Mouse (Mus musculus): ENCODE data around the gene Fryl. TPM values are rescaled to one million over a fixed set of nuclear protein-coding genes. Genes with fewer than 3 reads are reported as not detected.

The Fryl gene
- polyA plus RNA-seq, 1 experiment = 30.4 TPM

GRCm38 (mm10) chr5:73232267-73232666 is 24.2 kb downstream of the Fryl start:
- no peak for TF ChIP-seq GATA1 (IDR thresholded peaks at IDR 0.05; ENCODE audit: low read length)
- TF ChIP-seq TAL1 (IDR thresholded peaks at IDR 0.05; ENCODE audit: low read length) = no peak
- Histone ChIP-seq H3K4me1 (ENCODE audit: control insufficient read depth) (peaks cover 60% of the 10 kb centered on the region), H3K36me3 (ENCODE audit: control insufficient read depth) (peaks cover 9% of the 10 kb centered on the region), H3K4me3 (replicated peaks) (no peak overlapping the region), H3K27me3 (ENCODE audit: control insufficient read depth) (no peaks in the 10 kb centered on the region), H3K9me3 (ENCODE audit: control insufficient read depth, low read length) (no peaks in the 10 kb centered on the region)

GRCm38 (mm10) chr5:73231835-73232234 is 24.6 kb downstream of the Fryl start:
- Histone ChIP-seq H3K36me3 (ENCODE audit: control insufficient read depth) (peaks cover 11% of the 10 kb centered on the region), H3K27me3 (ENCODE audit: control insufficient read depth) (no peaks in the 10 kb centered on the region), H3K4me1 (ENCODE audit: control insufficient read depth) (peaks cover 56% of the 10 kb centered on the region), H3K9me3 (ENCODE audit: control insufficient read depth, low read length) (no peaks in the 10 kb centered on the region), H3K4me3 (replicated peaks) (no peak overlapping the region)
- TF ChIP-seq GATA1 (IDR thresholded peaks at IDR 0.05; ENCODE audit: low read length) = no peak
- TF ChIP-seq TAL1 (IDR thresholded peaks at IDR 0.05; ENCODE audit: low read length) = no peak

GRCm38 (mm10) chr5:73230171-73230570 is 26.2 kb downstream of the Fryl start:
- TF ChIP-seq TAL1 (IDR thresholded peaks at IDR 0.05; ENCODE audit: low read length) (no peak), GATA1 (IDR thresholded peaks at IDR 0.05; ENCODE audit: low read length) (no peak)
- peaks cover 54% of the 10 kb centered on the region for H3K4me1 ChIP-seq (ENCODE audit: control insufficient read depth)
- no peaks in the 10 kb centered on the region for H3K27me3 ChIP-seq (ENCODE audit: control insufficient read depth)
- H3K4me3 ChIP-seq (replicated peaks) = no peak overlapping the region
- no peaks in the 10 kb centered on the region for H3K9me3 ChIP-seq (ENCODE audit: control insufficient read depth, low read length)
- H3K36me3 ChIP-seq (ENCODE audit: control insufficient read depth) = peaks cover 11% of the 10 kb centered on the region

GRCm38 (mm10) chr5:73229467-73229866 is 27.0 kb downstream of the Fryl start:
- peaks cover 54% of the 10 kb centered on the region for H3K4me1 ChIP-seq (ENCODE audit: control insufficient read depth)
- no peaks in the 10 kb centered on the region for H3K27me3 ChIP-seq (ENCODE audit: control insufficient read depth)
- peaks cover 11% of the 10 kb centered on the region for H3K36me3 ChIP-seq (ENCODE audit: control insufficient read depth)
- no peak overlapping the region for H3K4me3 ChIP-seq (replicated peaks)
- no peaks in the 10 kb centered on the region for H3K9me3 ChIP-seq (ENCODE audit: control insufficient read depth, low read length)
- TF ChIP-seq GATA1 (IDR thresholded peaks at IDR 0.05; ENCODE audit: low read length) = no peak

- H3K27me3 ChIP-seq (ENCODE audit: control insufficient read depth) = no peaks in the 10 kb centered on the region
- no peaks in the 10 kb centered on the region for H3K9me3 ChIP-seq (ENCODE audit: control insufficient read depth, low read length)
- no peak for TF ChIP-seq GATA1 (IDR thresholded peaks at IDR 0.05; ENCODE audit: low read length)
- TF ChIP-seq TAL1 (IDR thresholded peaks at IDR 0.05; ENCODE audit: low read length) = no peak
- peaks cover 50% of the 10 kb centered on the region for H3K4me1 ChIP-seq (ENCODE audit: control insufficient read depth)
- peaks cover 8% of the 10 kb centered on the region for H3K36me3 ChIP-seq (ENCODE audit: control insufficient read depth)
- no peak overlapping the region for H3K4me3 ChIP-seq (replicated peaks)
Measured at GRCm38 (mm10) chr5:73228291-73229049, 27.9 kb downstream of the Fryl start.

- Histone ChIP-seq H3K9me3 (ENCODE audit: control insufficient read depth, low read length) (no peaks in the 10 kb centered on the region), H3K4me1 (ENCODE audit: control insufficient read depth) (peaks cover 44% of the 10 kb centered on the region), H3K4me3 (replicated peaks) (no peak overlapping the region), H3K36me3 (ENCODE audit: control insufficient read depth) (peaks cover 10% of the 10 kb centered on the region), H3K27me3 (ENCODE audit: control insufficient read depth) (no peaks in the 10 kb centered on the region)
- TF ChIP-seq TAL1 (IDR thresholded peaks at IDR 0.05; ENCODE audit: low read length) = no peak
- TF ChIP-seq GATA1 (IDR thresholded peaks at IDR 0.05; ENCODE audit: low read length) = no peak
Measured at GRCm38 (mm10) chr5:73227518-73228101, 28.8 kb downstream of the Fryl start.

GRCm38 (mm10) chr5:73223065-73223464 is 33.4 kb downstream of the Fryl start:
- peaks cover 20% of the 10 kb centered on the region for H3K36me3 ChIP-seq (ENCODE audit: control insufficient read depth)
- peaks cover 9% of the 10 kb centered on the region for H3K4me1 ChIP-seq (ENCODE audit: control insufficient read depth)
- H3K27me3 ChIP-seq (ENCODE audit: control insufficient read depth) = no peaks in the 10 kb centered on the region
- TF ChIP-seq TAL1 (IDR thresholded peaks at IDR 0.05; ENCODE audit: low read length) (no peak), GATA1 (IDR thresholded peaks at IDR 0.05; ENCODE audit: low read length) (no peak)
- no peak overlapping the region for H3K4me3 ChIP-seq (replicated peaks)
- no peaks in the 10 kb centered on the region for H3K9me3 ChIP-seq (ENCODE audit: control insufficient read depth, low read length)

- peaks cover 18% of the 10 kb centered on the region for H3K36me3 ChIP-seq (ENCODE audit: control insufficient read depth)
- no peak overlapping the region for H3K4me3 ChIP-seq (replicated peaks)
- H3K27me3 ChIP-seq (ENCODE audit: control insufficient read depth) = no peaks in the 10 kb centered on the region
- no peaks in the 10 kb centered on the region for H3K9me3 ChIP-seq (ENCODE audit: control insufficient read depth, low read length)
- TF ChIP-seq GATA1 (IDR thresholded peaks at IDR 0.05; ENCODE audit: low read length) = no peak
- TF ChIP-seq TAL1 (IDR thresholded peaks at IDR 0.05; ENCODE audit: low read length) = no peak
- H3K4me1 ChIP-seq (ENCODE audit: control insufficient read depth) = peaks cover 9% of the 10 kb centered on the region
Measured at GRCm38 (mm10) chr5:73222397-73222796, 34.0 kb downstream of the Fryl start.

- Histone ChIP-seq H3K27me3 (ENCODE audit: control insufficient read depth) (no peaks in the 10 kb centered on the region), H3K4me1 (ENCODE audit: control insufficient read depth) (peaks cover 9% of the 10 kb centered on the region), H3K4me3 (replicated peaks) (no peak overlapping the region), H3K9me3 (ENCODE audit: control insufficient read depth, low read length) (no peaks in the 10 kb centered on the region), H3K36me3 (ENCODE audit: control insufficient read depth) (peaks cover 18% of the 10 kb centered on the region)
- TF ChIP-seq TAL1 (IDR thresholded peaks at IDR 0.05; ENCODE audit: low read length) = no peak
- TF ChIP-seq GATA1 (IDR thresholded peaks at IDR 0.05; ENCODE audit: low read length) = no peak
Measured at GRCm38 (mm10) chr5:73221826-73222225, 34.6 kb downstream of the Fryl start.

Measured in erythroblast, embryonic 14.5 days (primary cell).